Mouse (Mus musculus) heart, embryonic 16.5 days (tissue): ENCODE data around the gene Atg13. TPM values are rescaled to one million over a fixed set of nuclear protein-coding genes. Genes with fewer than 3 reads are reported as not detected.

Source experiments
- ATAC-seq: fragments of 200-750 bp; cut with Nextera tagmentation; replicated peaks from 2 replicates; pipeline ENCODE4 v1.8.0; 2017; ENCODE audit warnings: moderate number of reproducible peaks; ENCODE audit not compliant: insufficient read depth, low FRiP score; ENCODE audit errors: extremely low read depth
- H3K27ac ChIP-seq: fragments of 300-500 bp; sonication (generic); 2 replicates; pipeline ENCODE4 v1.5.1; 2014; ENCODE audit warnings: mild to moderate bottlenecking, low read length, control low read depth, moderate library complexity
- H3K27me3 ChIP-seq: fragments of 300-500 bp; sonication (generic); 2 replicates; pipeline ENCODE4 v1.6.1; 2014; ENCODE audit warnings: low read length, mixed read lengths; ENCODE audit not compliant: control insufficient read depth, insufficient read depth
- H3K36me3 ChIP-seq: fragments of 300-500 bp; sonication (generic); 2 replicates; pipeline ENCODE4 v1.6.1; 2014; ENCODE audit not compliant: control insufficient read depth, insufficient read depth
- H3K4me1 ChIP-seq: fragments of 300-500 bp; sonication (generic); 2 replicates; pipeline ENCODE4 v1.6.1; 2014; ENCODE audit warnings: low read length, mixed read lengths; ENCODE audit not compliant: control insufficient read depth, insufficient read depth
- H3K4me2 ChIP-seq: fragments of 300-500 bp; sonication (generic); 2 replicates; pipeline ENCODE4 v1.6.1; 2014; ENCODE audit warnings: low read depth, mild to moderate bottlenecking, control low read depth, low read length
- H3K4me3 ChIP-seq: fragments of 300-500 bp; sonication (generic); 2 replicates; pipeline ENCODE4 v1.5.1; 2014; ENCODE audit warnings: mild to moderate bottlenecking, control low read depth, low read length
- H3K9ac ChIP-seq: fragments of 300-500 bp; sonication (generic); 2 replicates; pipeline ENCODE4 v1.6.1; 2014; ENCODE audit warnings: low read length, control low read depth
- H3K9me3 ChIP-seq: fragments of 300-500 bp; sonication (generic); replicated peaks from 2 replicates; pipeline ENCODE4 v1.6.1; 2016; ENCODE audit warnings: low read length; ENCODE audit not compliant: control insufficient read depth
- WGBS: fragments of 180-500 bp; shearing (Covaris S2); extraction: QIAGEN DNeasy Blood & Tissue Kit; methylation state at CpG from one replicate; pipeline ENCODE4 v1.1.7; 2014; 5-methylcytosine and 5-hydroxymethylcytosine counted together
- polyA plus RNA-seq: library from polyadenylated mRNA; unstranded; fragments of >200 nt; fragmentation: Nextera tagmentation; extraction: Ambion mirVana; gene quantifications from 2 replicates; pipeline ENCODE4 v1.2.1, GENCODE M21; 2015

Atg13 gene
- polyA plus RNA-seq, 1 experiment from 2014 or later = 26.0 TPM

DNA sequence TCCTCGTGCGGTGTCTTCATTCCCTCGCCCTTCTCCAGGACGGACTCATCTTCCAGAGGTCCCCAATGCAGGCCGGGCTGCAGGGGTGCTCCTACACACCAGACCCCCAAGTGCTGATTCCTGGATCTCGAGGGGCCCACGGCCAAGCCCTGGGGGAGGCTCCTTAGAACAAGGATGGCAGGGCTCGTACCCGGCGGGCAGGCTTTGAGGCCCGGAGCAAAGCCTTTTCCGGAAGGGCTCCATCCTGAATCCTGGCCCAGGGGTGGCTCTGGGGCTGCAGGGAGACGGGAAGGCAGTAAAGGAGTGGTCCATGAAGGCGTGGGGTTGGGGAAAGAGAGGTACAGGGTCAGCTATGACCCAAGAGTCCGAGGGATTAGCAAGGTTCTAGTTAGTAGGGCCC is 61.2 kb downstream of the Atg13 start:
- WGBS = 2% methylated on average over 15 of the region's 15 CpGs
- ATAC-seq = peak; percentile 3; the same call in 1 of the 2 replicates
- H3K36me3 ChIP-seq = peaks cover 36% of the 10 kb centered on the region

DNA sequence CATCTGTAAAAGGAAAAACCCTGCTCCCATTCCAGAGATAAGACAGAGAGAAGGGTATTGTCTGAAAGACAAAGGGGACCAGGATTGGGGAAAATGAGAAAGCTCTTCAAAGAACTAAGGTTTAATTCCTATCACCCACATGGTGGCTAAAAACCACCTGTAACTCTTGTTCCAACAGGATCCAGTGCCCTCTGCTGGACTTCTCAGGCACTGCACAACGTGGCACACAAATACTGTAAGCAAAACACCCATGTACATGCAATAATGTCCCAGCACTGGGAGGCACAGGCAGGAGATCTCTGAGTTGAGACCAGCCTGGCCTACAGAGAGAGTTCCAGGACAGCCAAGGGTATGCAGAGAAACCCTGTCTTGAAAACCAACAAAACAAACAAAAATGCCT is 63.6 kb downstream of the Atg13 start:
- Histone ChIP-seq H3K9ac (no peak overlapping the region), H3K4me1 (peaks cover 14% of the 10 kb centered on the region), H3K4me3 (no peak overlapping the region), H3K4me2 (no peak overlapping the region), H3K27me3 (no peaks in the 10 kb centered on the region), H3K27ac (no peak overlapping the region), H3K9me3 (no peaks in the 10 kb centered on the region), H3K36me3 (peaks cover 45% of the 10 kb centered on the region)
- ATAC-seq = no peak
- WGBS = 39% methylated on average over 1 of the region's 1 CpGs

More for the DNA sequence above, 61.2 kb downstream of the Atg13 start:
- H3K27me3 ChIP-seq = no peaks in the 10 kb centered on the region
- H3K4me3 ChIP-seq = peak overlapping the region; percentile 61
- H3K4me2 ChIP-seq = peak overlapping the region; percentile 91
- H3K9me3 ChIP-seq = no peaks in the 10 kb centered on the region
- H3K9ac ChIP-seq = peak overlapping the region; percentile 80
- peak overlapping the region; percentile 86 for H3K27ac ChIP-seq
- peaks cover 34% of the 10 kb centered on the region for H3K4me1 ChIP-seq

DNA sequence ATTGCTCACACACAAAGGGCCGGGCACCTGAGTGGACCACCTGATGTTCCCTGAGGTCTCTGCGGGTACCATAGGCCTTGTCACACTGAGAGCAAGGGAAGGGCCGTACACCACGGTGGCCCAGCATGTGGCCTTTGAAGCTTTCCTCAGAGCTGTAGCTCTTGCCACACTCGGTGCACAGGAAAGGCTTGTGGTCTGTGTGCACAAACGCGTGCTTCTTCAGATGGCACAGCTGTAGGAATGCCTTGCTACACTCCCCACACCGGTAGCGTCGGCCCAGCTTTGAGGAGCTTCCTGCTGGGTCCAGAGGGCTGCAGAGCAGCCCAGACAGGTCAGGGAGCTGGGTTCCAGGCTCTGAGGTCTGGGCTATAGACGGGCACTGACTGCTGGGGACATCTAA is 64.6 kb downstream of the Atg13 start:
- 86% methylated on average over 11 of the region's 11 CpGs for WGBS

DNA sequence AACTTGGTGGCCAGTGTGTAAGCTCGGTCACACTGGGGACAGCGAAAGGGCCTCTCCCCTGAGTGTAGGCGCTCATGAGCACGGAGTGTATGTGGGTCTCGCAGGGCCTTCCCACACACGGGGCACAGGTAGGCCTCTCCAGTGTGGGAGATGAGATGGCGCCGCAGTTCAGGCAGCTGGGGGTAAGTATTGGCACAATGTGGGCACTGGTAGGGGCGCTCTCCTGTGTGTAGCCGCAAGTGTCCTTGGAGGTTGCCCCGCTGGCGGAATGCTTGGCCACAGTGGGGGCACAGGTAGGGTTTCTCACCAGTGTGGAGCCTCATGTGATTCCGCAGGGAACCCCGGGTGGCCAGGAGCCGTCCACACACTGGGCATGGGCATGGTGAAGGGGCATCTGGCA is 65.0 kb downstream of the Atg13 start:
- Histone ChIP-seq H3K27ac (no peak overlapping the region), H3K9ac (no peak overlapping the region), H3K36me3 (peaks cover 45% of the 10 kb centered on the region), H3K4me2 (no peak overlapping the region), H3K9me3 (no peaks in the 10 kb centered on the region), H3K27me3 (no peaks in the 10 kb centered on the region), H3K4me1 (peaks cover 5% of the 10 kb centered on the region), H3K4me3 (no peak overlapping the region)
- WGBS = 95% methylated on average over 15 of the region's 15 CpGs
- ATAC-seq = no peak

More for the DNA sequence above, 64.6 kb downstream of the Atg13 start:
- ATAC-seq = no peak
- no peaks in the 10 kb centered on the region for H3K9me3 ChIP-seq
- H3K4me2 ChIP-seq = no peak overlapping the region
- H3K4me1 ChIP-seq = peaks cover 6% of the 10 kb centered on the region
- H3K27ac ChIP-seq = no peak overlapping the region
- no peak overlapping the region for H3K9ac ChIP-seq
- peaks cover 45% of the 10 kb centered on the region for H3K36me3 ChIP-seq
- no peaks in the 10 kb centered on the region for H3K27me3 ChIP-seq
- H3K4me3 ChIP-seq = no peak overlapping the region

DNA sequence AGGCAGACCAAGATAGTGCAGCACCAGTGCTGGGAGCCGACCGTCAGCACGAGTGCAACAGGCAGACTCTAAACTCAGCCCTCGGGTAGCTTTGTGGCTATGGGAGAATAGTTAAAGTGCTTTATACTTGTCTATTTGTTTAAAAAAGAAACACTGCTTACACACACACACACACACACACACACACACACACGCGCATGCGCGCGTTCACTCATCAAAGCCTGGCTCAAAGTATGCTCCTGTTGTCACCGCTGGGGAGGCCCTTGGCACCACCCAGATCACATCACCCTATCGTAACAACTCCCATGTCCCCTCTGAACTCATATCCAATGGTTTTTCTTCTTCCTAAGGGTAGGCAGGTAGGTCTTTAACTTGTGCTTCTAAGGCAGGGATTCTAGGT is 66.4 kb downstream of the Atg13 start:
- ATAC-seq = no peak
- H3K36me3 ChIP-seq = peaks cover 45% of the 10 kb centered on the region
- H3K27me3 ChIP-seq = no peaks in the 10 kb centered on the region
- H3K9ac ChIP-seq = no peak overlapping the region
- WGBS = 94% methylated on average over 11 of the region's 11 CpGs
- H3K4me3 ChIP-seq = no peak overlapping the region
- H3K4me1 ChIP-seq = peaks cover 5% of the 10 kb centered on the region
- no peak overlapping the region for H3K4me2 ChIP-seq
- H3K27ac ChIP-seq = no peak overlapping the region
- no peaks in the 10 kb centered on the region for H3K9me3 ChIP-seq

DNA sequence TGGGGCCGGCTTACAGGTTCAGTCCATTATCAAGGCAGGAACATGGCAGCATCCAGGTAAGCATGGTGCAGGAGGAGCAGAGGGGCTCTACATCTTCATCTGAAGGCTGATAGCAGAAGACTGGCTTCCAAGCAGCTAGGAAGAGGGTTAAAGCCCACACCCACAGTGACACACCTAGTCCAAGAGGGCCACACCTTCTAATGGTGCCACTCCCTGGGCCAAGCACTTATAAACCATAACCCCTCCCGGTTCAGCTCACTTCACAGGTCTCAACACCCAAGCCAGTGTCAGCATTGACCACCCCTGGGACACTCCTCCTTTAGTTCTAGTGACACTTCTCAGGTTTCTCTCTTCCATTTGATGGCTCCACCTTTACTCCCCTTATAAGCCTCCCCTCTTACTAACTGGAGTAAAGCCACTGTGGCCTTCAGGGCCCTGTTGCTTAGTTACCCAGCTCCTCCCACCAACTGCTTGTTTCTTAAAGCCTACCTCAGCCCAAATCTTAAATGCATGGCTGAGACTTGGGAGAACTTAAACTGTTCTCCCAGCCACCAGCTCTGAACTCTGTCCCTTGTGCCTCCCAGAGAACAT is 67.5 kb downstream of the Atg13 start:
- H3K27me3 ChIP-seq = no peaks in the 10 kb centered on the region
- H3K4me3 ChIP-seq = no peak overlapping the region
- 89% methylated on average over 2 of the region's 2 CpGs for WGBS
- no peak overlapping the region for H3K27ac ChIP-seq
- peaks cover 45% of the 10 kb centered on the region for H3K36me3 ChIP-seq
- no peak overlapping the region for H3K4me2 ChIP-seq
- no peaks in the 10 kb centered on the region for H3K9me3 ChIP-seq
- no peak overlapping the region for H3K9ac ChIP-seq
- no peaks in the 10 kb centered on the region for H3K4me1 ChIP-seq
- ATAC-seq = no peak

DNA sequence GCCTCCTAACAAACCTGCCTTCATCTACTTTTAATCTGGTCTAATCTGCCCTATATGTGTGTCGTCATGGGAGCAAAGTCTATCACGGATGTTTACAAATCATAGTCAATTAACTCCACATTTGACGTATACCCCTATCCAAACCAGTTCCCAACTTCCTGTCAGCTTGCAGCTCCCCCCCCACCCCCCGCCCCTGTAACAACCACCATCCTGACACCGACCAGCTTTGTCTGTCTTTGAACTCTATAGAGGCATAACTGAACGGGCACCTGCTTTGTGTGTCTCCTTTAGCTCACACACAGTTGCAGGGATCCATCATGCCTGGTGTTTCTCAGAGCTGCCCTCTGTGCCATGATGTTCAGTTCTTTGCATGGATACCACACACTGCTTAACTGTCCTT is 71.4 kb downstream of the Atg13 start:
- Histone ChIP-seq H3K4me2 (no peak overlapping the region), H3K27me3 (no peaks in the 10 kb centered on the region), H3K9ac (no peak overlapping the region), H3K4me1 (no peaks in the 10 kb centered on the region; the same call in 1 of the 2 replicates), H3K36me3 (peaks cover 9% of the 10 kb centered on the region), H3K4me3 (no peak overlapping the region), H3K9me3 (no peaks in the 10 kb centered on the region), H3K27ac (no peak overlapping the region)
- ATAC-seq = no peak
- WGBS = 66% methylated on average over 6 of the region's 6 CpGs

DNA sequence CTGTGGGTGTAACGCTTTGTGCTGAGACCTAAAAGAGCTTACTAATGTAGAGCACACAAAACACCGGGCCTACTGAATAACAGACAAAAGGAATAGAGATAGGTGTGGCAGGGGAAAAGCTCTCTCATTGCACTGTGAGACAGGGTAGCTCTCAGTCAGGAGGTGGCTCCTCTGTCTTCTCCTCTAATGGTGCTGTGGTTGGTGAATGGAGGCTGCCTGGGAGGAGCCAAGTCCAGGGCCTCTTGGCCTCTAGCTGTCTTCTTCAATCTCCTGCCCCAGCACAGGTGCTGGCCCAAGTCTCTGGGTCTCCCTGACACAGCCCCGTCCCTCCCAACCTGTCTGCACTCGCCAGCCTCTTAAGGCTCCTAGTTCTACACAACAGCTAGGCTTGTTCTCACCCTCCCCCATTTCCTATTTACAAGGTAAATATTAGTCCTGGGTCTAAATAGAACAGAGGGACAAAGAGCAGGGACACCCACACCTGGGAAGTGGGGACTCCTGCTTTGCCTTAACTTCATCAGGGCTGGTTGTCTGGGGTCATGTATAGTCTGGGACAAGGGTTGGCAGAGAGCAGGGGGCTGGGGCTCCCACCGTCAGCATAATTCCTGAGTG is 73.5 kb downstream of the Atg13 start:
- 66% methylated on average over 5 of the region's 5 CpGs for WGBS

DNA sequence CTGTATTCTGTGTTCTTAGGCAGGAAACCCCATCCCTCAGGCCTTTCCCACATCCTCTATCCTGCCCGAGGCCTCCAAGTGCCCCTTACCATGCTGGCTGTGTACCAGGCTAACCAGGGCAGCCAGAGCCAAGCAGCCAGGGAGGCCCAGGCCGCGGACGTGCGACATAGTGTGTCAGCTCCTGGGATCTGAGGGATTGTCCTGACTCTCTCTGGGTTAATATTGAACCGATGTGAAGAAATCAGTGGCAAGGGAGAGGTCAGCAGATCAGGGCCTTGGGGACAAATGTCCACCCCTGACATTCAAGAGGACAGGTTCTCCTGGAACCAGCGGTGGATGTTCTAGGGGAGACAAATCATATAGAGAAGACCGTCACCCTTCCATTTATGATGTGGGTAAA is 74.1 kb downstream of the Atg13 start, which contains the start of gene F2:
F2 (minus strand) TSS at position 186 of the 400 bp plus-strand sequence.
- no peak within 1 kb of the TSS for H3K4me3 ChIP-seq
- H3K4me1 ChIP-seq = no peaks in the 10 kb centered on the region; the same call in 1 of the 2 replicates
- no peak for ATAC-seq
- 79% methylated on average over 8 of the region's 8 CpGs for WGBS
- no peaks in the 10 kb centered on the region for H3K9me3 ChIP-seq
- no peak within 1 kb of the TSS for H3K27ac ChIP-seq
- H3K36me3 ChIP-seq = no peaks in the 10 kb centered on the region
- no peak within 1 kb of the TSS for H3K4me2 ChIP-seq
- no peaks in the 10 kb centered on the region for H3K27me3 ChIP-seq
- peak within 1 kb of the TSS; percentile 25; the same call in 1 of the 2 replicates for H3K9ac ChIP-seq

More for the DNA sequence above, 73.5 kb downstream of the Atg13 start:
- Histone ChIP-seq H3K4me3 (no peak overlapping the region), H3K4me2 (no peak overlapping the region), H3K36me3 (no peaks in the 10 kb centered on the region; the same call in 1 of the 2 replicates), H3K27ac (no peak overlapping the region), H3K9me3 (no peaks in the 10 kb centered on the region), H3K4me1 (no peaks in the 10 kb centered on the region; the same call in 1 of the 2 replicates), H3K9ac (no peak overlapping the region), H3K27me3 (no peaks in the 10 kb centered on the region)
- no peak for ATAC-seq
